Mouse (Mus musculus) urinary bladder, postnatal 4 days (tissue): ENCODE results near the gene Mlf1.

Experiments
- DNase-seq, 2 experiments: peaks; one replicate each; pipeline ENCODE4 v3.0.0; 2021 to 2022; ENCODE audit warnings: low spot score in 2 of 2

The Mlf1 gene

GRCm38 (mm10) chr3:67373872-67374271, at the start of gene Mlf1:
Mlf1 (plus strand) TSS chr3:67374097.
- peak; percentile 80 to 87 for DNase-seq

GRCm38 (mm10) chr3:67339558-67339957, 34.3 kb upstream of the Mlf1 start:
- no peak for DNase-seq

GRCm38 (mm10) chr3:67340921-67341320, 33.0 kb upstream of the Mlf1 start:
- DNase-seq, result no peak

GRCm38 (mm10) chr3:67343004-67343662, 30.8 kb upstream of the Mlf1 start:
- no peak for DNase-seq

- DNase-seq, result no peak
Measured at GRCm38 (mm10) chr3:67344599-67344998, 29.3 kb upstream of the Mlf1 start.

- no peak for DNase-seq
Measured at GRCm38 (mm10) chr3:67346674-67347073, 27.2 kb upstream of the Mlf1 start.

GRCm38 (mm10) chr3:67351406-67352127, 22.3 kb upstream of the Mlf1 start:
- no peak for DNase-seq

- DNase-seq, result no peak
Measured at GRCm38 (mm10) chr3:67352128-67352762, 21.7 kb upstream of the Mlf1 start.

GRCm38 (mm10) chr3:67352763-67353149, 21.1 kb upstream of the Mlf1 start:
- no peak for DNase-seq

GRCm38 (mm10) chr3:67358376-67358775, 15.5 kb upstream of the Mlf1 start:
- DNase-seq, result no peak

- no peak for DNase-seq
Measured at GRCm38 (mm10) chr3:67366087-67366892, 7.6 kb upstream of the Mlf1 start.

GRCm38 (mm10) chr3:67367481-67367880, 6.4 kb upstream of the Mlf1 start:
- no peak for DNase-seq

- no peak for DNase-seq
Measured at GRCm38 (mm10) chr3:67369407-67370079, 4.4 kb upstream of the Mlf1 start.

- DNase-seq, result no peak
Measured at GRCm38 (mm10) chr3:67372194-67372593, 1.7 kb upstream of the Mlf1 start.

- DNase-seq, result no peak
Measured at GRCm38 (mm10) chr3:67372781-67373180, 1.1 kb upstream of the Mlf1 start.

- DNase-seq, result no peak
Measured at GRCm38 (mm10) chr3:67374360-67374778, 472 bp downstream of the Mlf1 start.

- DNase-seq, result no peak
Measured at GRCm38 (mm10) chr3:67375063-67375462, 1.2 kb downstream of the Mlf1 start, which contains the start of gene Gm17402. Gm17402 (minus strand) TSS chr3:67375163.

GRCm38 (mm10) chr3:67378215-67378614, 4.3 kb downstream of the Mlf1 start:
- no peak for DNase-seq

- no peak for DNase-seq
Measured at GRCm38 (mm10) chr3:67429338-67429998, 55.6 kb downstream of the Mlf1 start.

- peak; percentile 79 to 88 for DNase-seq
Measured at GRCm38 (mm10) chr3:67429999-67430380, 56.1 kb downstream of the Mlf1 start, which contains the start of gene Gfm1. Gfm1 (plus strand) TSS chr3:67430096.

- DNase-seq, result no peak
Measured at GRCm38 (mm10) chr3:67434011-67434410, 60.1 kb downstream of the Mlf1 start.
